Mouse (Mus musculus): Measurements from ENCODE around the gene Vwa8. TPM values are rescaled to one million over a fixed set of nuclear protein-coding genes. Genes with fewer than 3 reads are reported as not detected.

The Vwa8 gene
- polyA plus RNA-seq, 1 experiment from 2014 or later = 7.9 TPM

DNA sequence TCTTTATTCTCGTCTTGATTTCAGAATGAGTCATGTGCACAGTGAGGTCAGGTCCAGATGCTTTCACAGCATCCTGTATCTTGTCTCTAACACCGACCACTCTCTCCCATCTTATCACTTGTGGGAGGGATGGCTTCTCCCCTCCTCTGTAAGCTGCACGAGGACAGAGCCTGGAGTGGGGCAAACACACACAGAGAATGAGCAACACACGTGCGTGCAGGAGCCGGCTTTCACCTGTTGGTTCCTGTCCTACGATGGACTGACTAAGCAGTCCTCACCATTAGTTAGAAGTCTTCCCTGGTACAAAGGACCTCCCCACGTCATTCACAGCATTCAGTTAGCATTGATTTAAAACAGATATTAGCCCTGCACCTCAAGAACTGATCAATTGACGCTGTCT, 312.9 kb downstream of the Vwa8 start:
- Histone ChIP-seq H3K9me3 (replicated peaks) (no peaks in the 10 kb centered on the region), H3K4me3 (replicated peaks) (no peak overlapping the region), H3K27ac (replicated peaks) (no peak overlapping the region), H3K4me1 (replicated peaks) (no peaks in the 10 kb centered on the region), H3K36me3 (replicated peaks) (no peaks in the 10 kb centered on the region), H3K27me3 (no peaks in the 10 kb centered on the region), H3K9ac (no peak overlapping the region), H3K4me2 (no peak overlapping the region)
- ATAC-seq (ENCODE audit: insufficient read depth) = no peak
- 65% methylated on average over 9 of the region's 9 CpGs for WGBS (ENCODE audit: insufficient replicate concordance)

DNA sequence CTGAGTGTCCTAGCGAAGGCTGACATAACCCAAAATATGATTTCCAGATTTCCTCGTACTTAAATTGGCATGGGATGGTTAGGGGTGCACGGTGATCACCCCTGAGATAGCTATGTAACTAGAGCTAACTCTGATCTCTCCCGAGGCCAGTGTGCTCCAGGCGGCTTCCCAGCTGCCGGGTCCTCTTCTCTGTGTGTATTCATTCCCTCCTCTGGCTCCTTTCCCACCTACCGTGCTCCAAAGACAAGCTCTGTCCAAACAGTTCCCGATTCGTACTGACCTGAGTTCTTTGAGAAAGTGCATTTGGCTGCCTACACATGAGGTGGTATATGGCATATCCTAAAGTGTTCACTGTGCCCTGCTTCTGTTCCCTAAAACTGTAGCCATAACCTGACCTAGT, 313.8 kb downstream of the Vwa8 start:
- Histone ChIP-seq H3K27me3 (no peaks in the 10 kb centered on the region), H3K36me3 (replicated peaks) (no peaks in the 10 kb centered on the region), H3K4me2 (no peak overlapping the region), H3K4me3 (replicated peaks) (no peak overlapping the region), H3K9ac (no peak overlapping the region), H3K9me3 (replicated peaks) (no peaks in the 10 kb centered on the region), H3K4me1 (replicated peaks) (no peaks in the 10 kb centered on the region), H3K27ac (replicated peaks) (no peak overlapping the region)
- ATAC-seq (ENCODE audit: insufficient read depth) = no peak
- 68% methylated on average over 9 of the region's 9 CpGs for WGBS (ENCODE audit: insufficient replicate concordance)

DNA sequence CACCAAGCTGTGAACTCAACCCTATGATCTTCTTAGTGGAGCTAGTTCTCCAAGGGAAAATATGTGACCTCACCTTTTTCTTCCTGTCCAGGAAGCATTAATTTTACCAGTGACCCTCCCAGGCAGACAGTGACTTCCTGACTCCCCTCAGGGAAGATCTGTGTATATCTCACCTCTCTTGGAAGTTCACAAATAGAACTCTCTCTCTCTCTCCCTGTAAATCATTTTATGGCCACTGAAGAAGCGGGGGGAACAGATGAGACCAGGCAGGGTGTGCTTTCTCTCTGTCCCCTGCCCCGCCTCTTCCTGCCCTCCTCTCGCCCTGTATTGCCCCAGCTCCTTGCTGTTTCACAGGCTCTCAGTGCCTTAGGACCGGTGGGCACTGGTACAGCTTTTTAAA, 315.5 kb downstream of the Vwa8 start:
- Histone ChIP-seq H3K36me3 (replicated peaks) (no peaks in the 10 kb centered on the region), H3K4me2 (no peak overlapping the region), H3K4me1 (replicated peaks) (no peaks in the 10 kb centered on the region), H3K27ac (replicated peaks) (no peak overlapping the region), H3K9ac (no peak overlapping the region), H3K9me3 (replicated peaks) (no peaks in the 10 kb centered on the region), H3K27me3 (no peaks in the 10 kb centered on the region), H3K4me3 (replicated peaks) (no peak overlapping the region)
- 47% methylated on average over 4 of the region's 4 CpGs for WGBS (ENCODE audit: insufficient replicate concordance)
- ATAC-seq (ENCODE audit: insufficient read depth) = no peak

DNA sequence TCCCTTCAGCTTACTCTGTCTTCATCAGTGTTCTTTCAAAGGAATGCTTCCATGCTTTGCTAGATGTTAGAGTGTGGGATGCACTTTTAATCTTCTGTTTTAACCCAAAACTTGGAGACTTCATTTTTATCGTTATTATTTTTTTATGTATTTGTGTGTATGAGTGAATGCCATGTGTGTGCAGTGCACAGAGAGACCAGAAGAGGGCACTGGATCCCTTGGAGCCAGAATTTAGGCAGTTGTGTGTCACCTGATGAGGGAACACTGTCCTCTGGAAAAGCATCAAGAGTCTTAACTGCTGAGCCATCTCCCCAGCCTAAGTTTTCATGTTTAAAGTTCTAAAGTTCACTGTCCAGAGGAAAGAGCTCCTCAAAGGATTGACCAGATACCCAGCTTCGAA, 316.1 kb downstream of the Vwa8 start:
- Histone ChIP-seq H3K9ac (no peak overlapping the region), H3K4me2 (no peak overlapping the region), H3K27ac (replicated peaks) (no peak overlapping the region), H3K9me3 (replicated peaks) (no peaks in the 10 kb centered on the region), H3K4me1 (replicated peaks) (no peaks in the 10 kb centered on the region), H3K27me3 (no peaks in the 10 kb centered on the region), H3K36me3 (replicated peaks) (no peaks in the 10 kb centered on the region), H3K4me3 (replicated peaks) (no peak overlapping the region)
- no peak for ATAC-seq (ENCODE audit: insufficient read depth)
- 82% methylated on average over 2 of the region's 2 CpGs for WGBS (ENCODE audit: insufficient replicate concordance)

DNA sequence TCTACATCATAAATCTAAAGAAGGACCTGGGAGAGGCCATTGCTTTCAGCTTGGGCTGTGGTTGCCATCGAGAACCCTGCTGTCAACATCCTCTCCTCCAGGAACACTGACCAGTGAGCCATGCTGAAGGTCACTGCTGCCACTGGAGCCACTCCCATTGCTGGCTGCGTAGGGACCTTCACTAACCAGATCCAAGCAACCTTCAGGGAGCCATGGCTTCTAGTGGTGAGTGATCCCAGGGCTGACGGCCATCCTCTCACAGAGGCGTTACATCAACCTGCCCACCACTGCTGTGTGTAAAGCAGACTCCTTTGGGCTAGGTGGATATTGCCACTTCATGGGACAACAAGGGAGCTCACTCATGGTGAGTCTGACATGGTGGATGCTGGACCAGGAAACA, 325.7 kb downstream of the Vwa8 start:
- no peak overlapping the region for H3K4me2 ChIP-seq
- H3K27ac ChIP-seq (replicated peaks) = no peak overlapping the region
- H3K27me3 ChIP-seq = no peaks in the 10 kb centered on the region
- no peak for ATAC-seq (ENCODE audit: insufficient read depth)
- no peaks in the 10 kb centered on the region for H3K4me1 ChIP-seq (replicated peaks)
- no peak overlapping the region for H3K4me3 ChIP-seq (replicated peaks)
- H3K9me3 ChIP-seq (replicated peaks) = no peaks in the 10 kb centered on the region
- WGBS (ENCODE audit: insufficient replicate concordance) = 75% methylated on average over 4 of the region's 4 CpGs
- H3K9ac ChIP-seq = no peak overlapping the region
- H3K36me3 ChIP-seq (replicated peaks) = peaks cover 13% of the 10 kb centered on the region; the same call in 1 of the 2 replicates

DNA sequence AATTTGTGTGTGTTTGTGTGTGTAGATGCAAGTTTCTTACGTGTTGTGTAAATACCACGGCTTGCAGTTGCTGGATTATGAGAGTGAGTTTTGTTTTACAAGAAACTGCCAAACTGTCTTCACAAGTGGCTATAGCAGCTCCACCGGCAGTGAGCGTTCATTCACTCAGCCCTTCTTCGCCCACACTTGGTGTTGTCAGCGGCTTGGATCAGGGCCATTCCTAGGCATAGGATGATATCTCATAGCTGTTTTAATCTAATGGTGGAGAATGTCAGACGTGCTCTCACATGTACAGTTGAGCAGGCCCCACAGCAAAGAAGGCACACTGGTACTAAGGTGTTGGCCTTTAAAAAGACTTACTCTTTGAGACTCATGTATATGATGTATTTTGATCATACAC, 328.9 kb downstream of the Vwa8 start:
- Histone ChIP-seq H3K4me2 (no peak overlapping the region), H3K27me3 (no peaks in the 10 kb centered on the region), H3K9ac (no peak overlapping the region), H3K4me3 (replicated peaks) (no peak overlapping the region), H3K27ac (replicated peaks) (no peak overlapping the region), H3K36me3 (replicated peaks) (peaks cover 13% of the 10 kb centered on the region; the same call in 1 of the 2 replicates), H3K9me3 (replicated peaks) (no peaks in the 10 kb centered on the region), H3K4me1 (replicated peaks) (no peaks in the 10 kb centered on the region)
- ATAC-seq (ENCODE audit: insufficient read depth) = no peak
- 80% methylated on average over 7 of the region's 7 CpGs for WGBS (ENCODE audit: insufficient replicate concordance)

DNA sequence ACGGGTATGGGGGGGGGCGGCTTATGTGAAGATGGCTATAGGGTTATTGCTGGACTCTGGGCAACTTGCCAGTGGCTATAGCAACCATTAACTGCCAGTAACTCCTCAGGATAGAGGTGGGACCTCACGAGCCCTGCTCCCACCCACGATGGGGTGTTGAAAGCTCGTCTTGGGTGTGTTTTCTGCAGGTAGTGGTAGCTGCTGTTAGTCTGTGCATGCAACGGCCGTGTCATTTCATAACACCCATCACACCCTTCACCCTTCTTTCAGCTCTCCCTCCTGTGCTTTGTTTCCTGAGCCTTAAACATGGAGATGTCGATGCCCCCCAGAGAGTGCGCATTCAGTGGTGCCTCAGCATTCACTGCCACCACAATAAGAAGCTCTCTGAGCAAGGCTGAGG, 329.4 kb downstream of the Vwa8 start:
- no peaks in the 10 kb centered on the region for H3K4me1 ChIP-seq (replicated peaks)
- H3K4me2 ChIP-seq = no peak overlapping the region
- H3K4me3 ChIP-seq (replicated peaks) = no peak overlapping the region
- peaks cover 13% of the 10 kb centered on the region; the same call in 1 of the 2 replicates for H3K36me3 ChIP-seq (replicated peaks)
- no peaks in the 10 kb centered on the region for H3K27me3 ChIP-seq
- H3K9ac ChIP-seq = no peak overlapping the region
- no peaks in the 10 kb centered on the region for H3K9me3 ChIP-seq (replicated peaks)
- H3K27ac ChIP-seq (replicated peaks) = no peak overlapping the region
- ATAC-seq (ENCODE audit: insufficient read depth) = no peak
- 70% methylated on average over 9 of the region's 9 CpGs for WGBS (ENCODE audit: insufficient replicate concordance)

DNA sequence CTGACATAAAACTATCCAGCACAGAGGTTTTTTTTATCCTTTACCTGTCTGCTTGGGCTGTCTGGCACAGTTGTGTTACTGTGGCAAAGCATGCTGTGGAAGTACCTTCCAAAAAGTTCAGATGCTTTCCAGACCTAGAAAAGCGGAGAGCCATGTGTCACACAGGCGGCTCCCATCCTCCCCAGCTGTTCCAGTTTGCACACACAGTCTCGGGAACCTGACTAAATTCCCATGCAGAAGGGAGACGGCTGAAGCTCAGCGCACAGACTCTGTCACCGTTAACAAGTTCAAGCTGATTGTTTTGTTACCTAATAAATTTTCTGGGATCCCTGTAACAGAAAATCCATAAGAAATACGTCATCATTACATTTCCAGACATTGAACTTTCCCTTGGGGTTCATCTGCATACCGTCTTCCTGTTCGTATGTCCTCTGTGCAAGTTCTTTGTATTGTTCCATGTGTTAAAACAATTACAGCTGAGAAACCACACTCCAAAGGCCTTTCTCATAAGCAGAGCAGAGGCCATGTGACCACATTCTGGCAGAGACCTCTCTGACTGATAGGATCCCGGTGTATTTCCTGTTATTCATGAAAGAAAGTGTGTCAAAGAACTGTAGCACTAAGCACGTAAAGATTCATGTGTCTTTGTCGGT, 331.4 kb downstream of the Vwa8 start:
- H3K36me3 ChIP-seq (replicated peaks) = 0 out of 2 replicates have a peak, but pooled peaks cover 6% of the 10 kb centered on the region
- H3K9ac ChIP-seq = no peak overlapping the region
- no peak overlapping the region for H3K4me3 ChIP-seq (replicated peaks)
- ATAC-seq (ENCODE audit: insufficient read depth) = no peak
- no peaks in the 10 kb centered on the region for H3K9me3 ChIP-seq (replicated peaks)
- no peak overlapping the region for H3K27ac ChIP-seq (replicated peaks)
- no peaks in the 10 kb centered on the region for H3K4me1 ChIP-seq (replicated peaks)
- 61% methylated on average over 12 of the region's 12 CpGs for WGBS (ENCODE audit: insufficient replicate concordance)
- no peaks in the 10 kb centered on the region for H3K27me3 ChIP-seq
- H3K4me2 ChIP-seq = no peak overlapping the region

DNA sequence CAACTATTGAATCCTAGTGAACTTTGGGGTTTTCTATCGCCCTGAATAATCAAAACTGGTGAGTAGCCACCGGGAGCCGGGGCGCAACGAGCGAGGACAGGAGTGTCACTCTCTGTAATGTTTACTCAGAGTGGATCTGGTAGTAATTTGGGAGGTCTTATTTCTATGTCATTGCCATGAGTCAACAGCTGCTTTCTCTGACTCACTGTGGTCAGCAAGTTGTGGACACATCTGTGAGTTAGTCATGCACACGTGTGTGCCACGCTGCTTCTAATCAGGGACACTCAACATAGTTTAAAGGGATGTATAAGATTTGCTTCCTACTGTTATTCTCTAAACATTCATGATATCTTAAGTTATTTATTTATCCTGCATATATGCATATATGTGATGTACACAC, 332.9 kb downstream of the Vwa8 start:
- no peak overlapping the region for H3K9ac ChIP-seq
- ATAC-seq (ENCODE audit: insufficient read depth) = no peak
- H3K27ac ChIP-seq (replicated peaks) = no peak overlapping the region
- peaks cover 3% of the 10 kb centered on the region; the same call in 1 of the 2 replicates for H3K36me3 ChIP-seq (replicated peaks)
- no peaks in the 10 kb centered on the region for H3K9me3 ChIP-seq (replicated peaks)
- H3K4me1 ChIP-seq (replicated peaks) = no peaks in the 10 kb centered on the region
- H3K27me3 ChIP-seq = no peaks in the 10 kb centered on the region
- H3K4me3 ChIP-seq (replicated peaks) = no peak overlapping the region
- H3K4me2 ChIP-seq = no peak overlapping the region
- 78% methylated on average over 8 of the region's 8 CpGs for WGBS (ENCODE audit: insufficient replicate concordance)

DNA sequence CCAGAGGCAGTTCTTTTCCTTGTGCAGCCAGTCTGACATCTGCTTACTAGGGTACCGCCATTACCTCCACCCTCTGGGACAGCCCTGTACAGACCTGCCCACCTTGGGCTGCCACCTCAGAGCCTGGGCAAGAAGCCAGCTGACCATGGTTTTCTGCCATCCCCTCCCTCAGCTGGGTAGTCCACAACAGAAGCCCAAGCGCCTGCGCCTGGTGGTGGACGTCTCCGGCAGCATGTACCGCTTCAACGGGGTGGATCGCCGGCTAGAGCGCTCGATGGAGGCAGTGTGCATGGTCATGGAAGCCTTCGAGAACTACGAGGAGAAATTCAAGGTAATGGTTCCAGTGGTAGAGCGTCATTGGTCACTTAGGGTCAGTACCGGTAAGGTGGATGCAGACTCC, 333.9 kb downstream of the Vwa8 start:
- no peak for ATAC-seq (ENCODE audit: insufficient read depth)
- Histone ChIP-seq H3K9ac (no peak overlapping the region), H3K4me3 (replicated peaks) (no peak overlapping the region), H3K9me3 (replicated peaks) (no peaks in the 10 kb centered on the region), H3K4me2 (no peak overlapping the region), H3K27me3 (no peaks in the 10 kb centered on the region), H3K4me1 (replicated peaks) (no peaks in the 10 kb centered on the region), H3K27ac (replicated peaks) (no peak overlapping the region), H3K36me3 (replicated peaks) (peaks cover 3% of the 10 kb centered on the region; the same call in 1 of the 2 replicates)
- WGBS (ENCODE audit: insufficient replicate concordance) = 84% methylated on average over 15 of the region's 15 CpGs

DNA sequence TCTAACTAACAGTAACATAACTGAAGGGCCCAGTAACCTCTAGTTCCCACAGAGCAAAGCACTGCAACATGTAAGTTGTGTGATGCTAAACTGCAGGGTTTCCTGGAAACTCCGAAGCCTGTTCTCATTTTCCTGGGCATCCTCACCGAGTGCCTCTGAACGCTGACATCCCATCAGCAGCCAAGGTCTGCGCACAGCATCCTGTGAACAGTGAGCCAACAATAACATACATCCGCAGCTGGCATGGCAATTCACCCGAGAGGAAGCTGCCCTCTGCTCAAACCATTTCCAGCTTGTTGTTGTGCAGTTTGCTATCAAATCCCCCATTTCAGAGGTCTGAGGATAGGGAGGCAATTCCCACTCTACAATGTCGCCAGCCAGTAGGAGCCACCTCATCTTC, 334.4 kb downstream of the Vwa8 start:
- H3K27ac ChIP-seq (replicated peaks) = no peak overlapping the region
- H3K27me3 ChIP-seq = no peaks in the 10 kb centered on the region
- H3K4me3 ChIP-seq (replicated peaks) = no peak overlapping the region
- H3K4me2 ChIP-seq = no peak overlapping the region
- peaks cover 3% of the 10 kb centered on the region; the same call in 1 of the 2 replicates for H3K36me3 ChIP-seq (replicated peaks)
- no peak for ATAC-seq (ENCODE audit: insufficient read depth)
- H3K9me3 ChIP-seq (replicated peaks) = no peaks in the 10 kb centered on the region
- 75% methylated on average over 7 of the region's 7 CpGs for WGBS (ENCODE audit: insufficient replicate concordance)
- no peaks in the 10 kb centered on the region for H3K4me1 ChIP-seq (replicated peaks)
- H3K9ac ChIP-seq = no peak overlapping the region

DNA sequence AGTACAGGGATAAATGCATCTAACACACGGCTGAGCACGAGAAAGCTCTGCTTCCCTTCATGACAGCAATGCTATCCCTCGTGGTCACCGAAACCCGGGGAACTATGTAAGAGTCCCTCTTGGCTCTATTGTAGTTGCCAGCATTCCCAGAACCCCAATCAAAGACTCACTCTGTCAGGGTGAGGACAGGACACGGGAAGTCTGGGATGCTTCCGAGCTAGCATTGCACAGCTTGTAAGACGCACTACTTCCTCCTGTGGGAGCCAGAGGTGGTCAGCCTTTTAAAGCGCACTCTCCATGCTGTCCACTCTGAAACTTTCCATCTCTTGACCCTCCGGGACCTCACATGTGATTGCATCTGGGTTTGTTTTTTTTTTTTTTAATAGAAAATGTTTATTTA, 335.2 kb downstream of the Vwa8 start:
- ATAC-seq (ENCODE audit: insufficient read depth) = no peak
- Histone ChIP-seq H3K27me3 (no peaks in the 10 kb centered on the region), H3K4me1 (replicated peaks) (no peaks in the 10 kb centered on the region), H3K4me2 (no peak overlapping the region), H3K27ac (replicated peaks) (no peak overlapping the region), H3K36me3 (replicated peaks) (peaks cover 3% of the 10 kb centered on the region; the same call in 1 of the 2 replicates), H3K4me3 (replicated peaks) (no peak overlapping the region), H3K9me3 (replicated peaks) (no peaks in the 10 kb centered on the region), H3K9ac (no peak overlapping the region)
- 67% methylated on average over 10 of the region's 10 CpGs for WGBS (ENCODE audit: insufficient replicate concordance)
